Mouse (Mus musculus): ENCODE results near the gene Ephx3. TPM values are rescaled to one million over a fixed set of nuclear protein-coding genes. Genes with fewer than 3 reads are reported as not detected.

Ephx3 gene
- total RNA-seq, 2 experiments from 2014 or later, result 0.68 TPM; not detected in 1

Other genes with a start within 250 kb of the Ephx3 start
- 6.3 and 13.1 TPM in 2 replicates for gene Rrp1b, start 153.4 kb downstream of the Ephx3 start, total RNA-seq (2015; ENCODE audit: low replicate concordance)
- gene Rrp1b, start 153.4 kb downstream of the Ephx3 start, total RNA-seq (2017; ENCODE audit: low replicate concordance), result 5.2 and 5.4 TPM in 2 replicates
- not detected in 2 replicates for gene Hsf2bp, start 153.2 kb downstream of the Ephx3 start, total RNA-seq (2015; ENCODE audit: low replicate concordance)
- not detected in 2 replicates for gene Hsf2bp, start 153.2 kb downstream of the Ephx3 start, total RNA-seq (2017; ENCODE audit: low replicate concordance)
- not detected in 2 replicates for gene Notch3, start 22.7 kb downstream of the Ephx3 start, total RNA-seq (2015; ENCODE audit: low replicate concordance)
- 0.09 and 0.14 TPM in 2 replicates for gene Notch3, start 22.7 kb downstream of the Ephx3 start, total RNA-seq (2017; ENCODE audit: low replicate concordance)
- gene Brd4, start 95.2 kb upstream of the Ephx3 start, total RNA-seq (2015; ENCODE audit: low replicate concordance), result 110 and 125 TPM in 2 replicates
- 106 TPM in 2 replicates for gene Brd4, start 95.2 kb upstream of the Ephx3 start, total RNA-seq (2017; ENCODE audit: low replicate concordance)
- gene Akap8, start 131.7 kb upstream of the Ephx3 start, total RNA-seq (2015; ENCODE audit: low replicate concordance), result 13.1 and 25.3 TPM in 2 replicates
- gene Akap8, start 131.7 kb upstream of the Ephx3 start, total RNA-seq (2017; ENCODE audit: low replicate concordance), result 31.6 and 51.6 TPM in 2 replicates
- gene Akap8l, start 161.1 kb upstream of the Ephx3 start, total RNA-seq (2015; ENCODE audit: low replicate concordance), result 64.6 and 80.7 TPM in 2 replicates
- 104 and 150 TPM in 2 replicates for gene Akap8l, start 161.1 kb upstream of the Ephx3 start, total RNA-seq (2017; ENCODE audit: low replicate concordance)
- gene Wiz, start 199.9 kb upstream of the Ephx3 start, total RNA-seq (2015; ENCODE audit: low replicate concordance), result 9.2 and 11.9 TPM in 2 replicates
- 0.77 and 3.5 TPM in 2 replicates for gene Wiz, start 199.9 kb upstream of the Ephx3 start, total RNA-seq (2017; ENCODE audit: low replicate concordance)
- 5.0 and 9.2 TPM in 2 replicates for gene Rasal3, start 214.0 kb upstream of the Ephx3 start, total RNA-seq (2015; ENCODE audit: low replicate concordance)
- 4.6 and 5.2 TPM in 2 replicates for gene Rasal3, start 214.0 kb upstream of the Ephx3 start, total RNA-seq (2017; ENCODE audit: low replicate concordance)
- 1.3 TPM in 1 of 2 replicates, not detected in the other for gene Pglyrp2, start 234.6 kb upstream of the Ephx3 start, total RNA-seq (2015; ENCODE audit: low replicate concordance)
- 0.84 TPM in 1 of 2 replicates, not detected in the other for gene Pglyrp2, start 234.6 kb upstream of the Ephx3 start, total RNA-seq (2017; ENCODE audit: low replicate concordance)

Data from erythroblast, adult 5-6 weeks (primary cell).